Mouse (Mus musculus) heart, embryonic 10.5 days (tissue): ENCODE results near the gene Fbxo21. TPM values are rescaled to one million over a fixed set of nuclear protein-coding genes. Genes with fewer than 3 reads are reported as not detected.

ENCODE experiments used
- DNase-seq: peaks from one replicate; pipeline ENCODE4 v3.0.0-alpha.2; 2017; ENCODE audit warnings: low spot score
- H3K27ac ChIP-seq: fragments of 300-500 bp; sonication (generic); 2 replicates; pipeline ENCODE4 v1.5.1; 2016; ENCODE audit warnings: mild to moderate bottlenecking
- H3K27me3 ChIP-seq: fragments of 300-500 bp; sonication (generic); 2 replicates; pipeline ENCODE4 v1.6.1; 2016; ENCODE audit warnings: mild to moderate bottlenecking; ENCODE audit not compliant: poor library complexity, insufficient read depth, severe bottlenecking
- H3K36me3 ChIP-seq: fragments of 300-500 bp; sonication (generic); 2 replicates; pipeline ENCODE4 v1.6.1; 2016; ENCODE audit warnings: mild to moderate bottlenecking, moderate library complexity
- H3K4me1 ChIP-seq: fragments of 300-500 bp; sonication (generic); 2 replicates; pipeline ENCODE4 v1.6.1; 2016; ENCODE audit warnings: mild to moderate bottlenecking
- H3K4me3 ChIP-seq: fragments of 300-500 bp; sonication (generic); 2 replicates; pipeline ENCODE4 v1.5.1; 2016; ENCODE audit warnings: mild to moderate bottlenecking, moderate library complexity
- H3K9me3 ChIP-seq: fragments of 300-500 bp; sonication (generic); 2 replicates; pipeline ENCODE4 v1.6.1; 2016; ENCODE audit warnings: mild to moderate bottlenecking, moderate library complexity
- WGBS: fragments of 180-500 bp; shearing (Covaris S2); methylation state at CpG from one replicate; pipeline ENCODE4 v1.1.7; 2016; 5-methylcytosine and 5-hydroxymethylcytosine counted together
- polyA plus RNA-seq: library from polyadenylated mRNA; unstranded; fragments of >200 nt; fragmentation: Nextera tagmentation; extraction: Ambion mirVana; gene quantifications from 2 replicates; pipeline ENCODE4 v1.2.1, GENCODE M21; 2016

Fbxo21 gene
- polyA plus RNA-seq, 1 experiment from 2014 or later: 73.5 TPM

DNA sequence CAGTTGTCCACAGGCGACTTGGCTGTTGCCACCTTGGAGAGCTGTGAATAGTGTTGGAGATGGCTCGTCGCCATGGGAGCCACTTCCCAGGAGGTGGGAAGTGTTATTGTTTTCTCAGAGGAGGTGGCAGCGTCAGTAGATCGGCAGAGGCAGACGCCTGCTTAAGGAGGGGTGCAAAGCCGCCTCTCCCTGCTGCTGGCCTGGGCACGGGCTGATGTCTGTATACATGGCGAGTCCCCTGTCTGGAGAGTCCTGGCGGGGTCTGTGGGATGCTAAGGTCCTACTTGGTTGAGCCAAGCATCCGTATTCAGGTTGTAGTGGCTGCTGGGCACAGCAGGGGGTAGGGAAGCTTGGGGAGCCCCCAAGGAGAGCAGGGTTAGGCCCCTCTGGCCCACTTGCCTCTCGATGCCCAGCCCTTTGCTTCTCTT lies 62.7 kb downstream of the Fbxo21 start:
- 29% methylated on average over 12 of the region's 12 CpGs for WGBS
- H3K27me3 ChIP-seq: peaks cover 11% of the 10 kb centered on the region
- no peaks in the 10 kb centered on the region for H3K36me3 ChIP-seq
- no peak overlapping the region for H3K4me3 ChIP-seq
- peaks cover 21% of the 10 kb centered on the region for H3K4me1 ChIP-seq
- H3K9me3 ChIP-seq: no peaks in the 10 kb centered on the region
- H3K27ac ChIP-seq: 0 out of 2 replicates have a peak overlapping the region, but pooled peaks have one; percentile 2
- no peak for DNase-seq

DNA sequence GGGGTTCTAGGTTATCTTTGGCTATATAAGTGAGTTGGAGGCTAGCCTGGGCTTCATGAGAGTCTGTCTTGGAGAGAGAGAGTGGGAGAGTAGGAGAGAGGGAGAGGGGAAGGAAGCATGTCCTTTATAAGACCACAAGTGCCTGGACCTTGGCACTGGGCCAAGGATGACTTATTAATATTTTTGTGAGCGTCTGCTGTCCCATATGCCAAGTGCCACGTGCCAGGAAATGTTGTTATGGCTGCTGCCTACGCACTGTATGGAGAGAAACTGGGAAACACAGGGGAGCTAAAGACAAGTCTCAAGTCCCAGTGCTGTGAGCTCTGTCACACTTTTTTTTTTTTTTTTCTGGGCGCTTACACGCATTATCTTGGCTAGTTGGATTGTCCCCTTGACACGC lies 66.1 kb downstream of the Fbxo21 start:
- no peak for DNase-seq
- Histone ChIP-seq H3K27me3 (peaks cover 10% of the 10 kb centered on the region), H3K36me3 (no peaks in the 10 kb centered on the region), H3K4me1 (peaks cover 11% of the 10 kb centered on the region), H3K27ac (no peak overlapping the region), H3K9me3 (no peaks in the 10 kb centered on the region), H3K4me3 (no peak overlapping the region)
- WGBS: 87% methylated on average over 6 of the region's 6 CpGs

DNA sequence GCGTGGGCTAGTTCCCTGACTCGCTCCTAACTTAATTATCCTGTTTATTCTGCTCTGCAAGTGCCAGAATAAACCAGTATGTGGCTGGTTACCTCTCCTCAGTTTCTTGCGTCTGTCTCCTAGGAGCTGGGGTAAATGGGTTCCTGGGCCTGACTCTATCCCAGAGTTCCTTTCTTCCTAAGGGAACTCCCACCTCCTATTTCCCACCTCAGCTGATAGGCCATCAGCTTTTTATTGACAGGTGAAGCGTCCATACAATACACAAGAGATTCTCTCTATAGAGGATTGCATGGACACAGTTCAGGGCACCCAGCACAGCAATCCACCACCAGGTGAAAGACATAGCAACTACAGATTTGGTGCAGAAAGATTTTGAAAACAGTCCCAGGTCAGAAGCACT lies 67.2 kb downstream of the Fbxo21 start:
- DNase-seq: no peak
- Histone ChIP-seq H3K36me3 (no peaks in the 10 kb centered on the region), H3K27ac (no peak overlapping the region), H3K27me3 (peaks cover 10% of the 10 kb centered on the region), H3K4me3 (no peak overlapping the region), H3K4me1 (peaks cover 5% of the 10 kb centered on the region; the same call in 1 of the 2 replicates), H3K9me3 (no peaks in the 10 kb centered on the region)
- 86% methylated on average over 4 of the region's 4 CpGs for WGBS

DNA sequence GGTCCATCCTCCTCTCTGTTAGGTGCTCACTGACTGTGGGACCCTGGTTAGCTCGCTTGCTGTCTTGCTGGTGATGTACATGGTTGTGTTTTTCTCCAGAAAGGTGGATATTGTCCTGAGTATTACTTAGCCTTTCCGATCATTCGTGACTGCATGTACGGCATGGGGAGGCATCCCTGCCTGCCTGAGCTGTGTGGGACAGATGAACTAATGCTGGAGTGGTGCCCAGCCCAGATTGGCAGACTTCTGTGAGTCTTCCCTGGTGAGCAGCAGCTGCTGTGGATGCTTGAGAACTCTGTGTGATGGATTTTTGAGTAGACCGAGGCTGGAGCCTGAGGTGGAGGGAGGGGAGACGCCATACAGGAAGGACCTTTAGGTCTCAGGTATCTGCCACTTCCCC lies 68.4 kb downstream of the Fbxo21 start:
- DNase-seq: no peak
- Histone ChIP-seq H3K4me1 (peaks cover 7% of the 10 kb centered on the region), H3K36me3 (no peaks in the 10 kb centered on the region), H3K27ac (no peak overlapping the region), H3K27me3 (peaks cover 3% of the 10 kb centered on the region; the same call in 1 of the 2 replicates), H3K9me3 (no peaks in the 10 kb centered on the region), H3K4me3 (no peak overlapping the region)
- 84% methylated on average over 6 of the region's 6 CpGs for WGBS

DNA sequence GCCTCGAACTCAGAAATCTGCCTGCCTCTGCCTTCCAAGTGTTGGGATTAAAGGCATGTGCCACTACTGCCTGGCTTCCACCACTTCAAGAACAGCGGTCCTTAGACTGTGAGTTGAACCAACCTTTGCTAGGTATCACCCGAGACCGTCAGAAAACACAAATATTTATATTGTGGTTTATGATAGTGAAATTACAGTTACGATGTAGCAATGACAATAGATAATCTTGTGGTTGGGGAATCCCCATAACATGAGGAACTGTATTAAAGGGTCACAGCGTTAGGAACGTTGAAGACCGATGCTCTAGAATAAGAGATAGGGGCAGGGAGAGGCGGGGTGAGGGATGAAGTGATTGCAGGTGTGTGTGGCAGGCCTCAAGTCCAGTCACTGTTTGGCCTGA lies 68.9 kb downstream of the Fbxo21 start:
- peaks cover 12% of the 10 kb centered on the region for H3K4me1 ChIP-seq
- H3K27ac ChIP-seq: no peak overlapping the region
- no peaks in the 10 kb centered on the region for H3K9me3 ChIP-seq
- no peaks in the 10 kb centered on the region for H3K36me3 ChIP-seq
- WGBS: 91% methylated on average over 9 of the region's 9 CpGs
- H3K4me3 ChIP-seq: no peak overlapping the region
- no peak for DNase-seq
- peaks cover 3% of the 10 kb centered on the region; the same call in 1 of the 2 replicates for H3K27me3 ChIP-seq

DNA sequence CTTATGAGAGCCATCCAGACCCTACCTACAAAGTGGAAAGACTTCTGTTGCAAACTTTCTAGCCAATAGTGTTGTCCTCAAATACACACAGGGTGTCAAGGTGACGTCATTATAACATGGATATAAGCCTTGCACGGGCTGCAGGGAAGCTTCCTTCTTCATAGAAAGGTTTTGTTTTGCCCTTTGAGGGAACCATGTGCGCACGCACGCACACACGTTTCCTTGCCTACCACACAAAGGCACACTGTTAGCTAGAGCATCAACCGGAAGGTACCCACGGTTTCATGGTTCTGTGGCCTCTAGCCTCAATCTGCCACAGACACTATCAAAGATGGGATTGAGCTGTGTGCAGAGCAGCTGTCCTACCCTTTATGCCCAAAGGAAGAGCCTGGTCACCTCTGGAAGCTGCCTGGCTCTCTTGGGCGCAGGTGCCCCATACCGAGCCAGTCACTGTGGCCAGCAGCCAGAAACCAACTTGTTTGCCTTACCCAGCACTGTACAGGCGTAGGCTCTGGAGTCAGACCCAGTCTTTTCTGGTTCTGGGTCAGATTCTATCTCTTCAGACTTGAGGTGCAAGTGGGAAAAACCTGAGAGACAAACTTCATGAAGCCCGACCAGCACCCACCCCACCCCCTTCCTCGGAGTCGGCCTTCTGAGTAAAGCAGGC lies 70.7 kb downstream of the Fbxo21 start:
- peaks cover 16% of the 10 kb centered on the region for H3K4me1 ChIP-seq
- 85% methylated on average over 14 of the region's 14 CpGs for WGBS
- H3K27ac ChIP-seq: no peak overlapping the region
- no peaks in the 10 kb centered on the region for H3K9me3 ChIP-seq
- no peaks in the 10 kb centered on the region for H3K36me3 ChIP-seq
- H3K27me3 ChIP-seq: peaks cover 3% of the 10 kb centered on the region; the same call in 1 of the 2 replicates
- no peak overlapping the region for H3K4me3 ChIP-seq
- DNase-seq: no peak

DNA sequence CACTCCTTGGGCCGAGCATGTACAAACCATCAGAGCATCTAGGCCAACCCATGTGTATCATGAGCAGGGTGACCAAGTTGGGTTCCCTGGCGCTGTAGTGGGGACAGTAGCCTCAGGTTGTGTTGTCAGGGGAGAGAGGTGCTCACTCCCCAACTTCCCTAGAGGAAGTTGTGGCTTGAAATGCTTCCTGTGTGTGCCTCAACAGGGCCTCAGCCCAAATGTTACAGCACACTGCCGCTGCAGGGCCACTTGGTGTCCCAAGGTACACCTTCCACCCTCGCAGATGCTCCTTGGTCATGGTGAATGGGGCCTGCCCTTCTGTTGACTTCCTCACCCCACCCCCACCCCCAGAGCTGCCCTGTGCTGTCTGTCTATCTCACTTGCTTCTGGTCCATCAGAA lies 71.9 kb downstream of the Fbxo21 start:
- H3K4me3 ChIP-seq: no peak overlapping the region
- WGBS: 71% methylated on average over 4 of the region's 4 CpGs
- H3K27me3 ChIP-seq: peaks cover 3% of the 10 kb centered on the region; the same call in 1 of the 2 replicates
- peaks cover 16% of the 10 kb centered on the region for H3K4me1 ChIP-seq
- no peaks in the 10 kb centered on the region for H3K36me3 ChIP-seq
- H3K27ac ChIP-seq: no peak overlapping the region
- no peak for DNase-seq
- H3K9me3 ChIP-seq: no peaks in the 10 kb centered on the region

DNA sequence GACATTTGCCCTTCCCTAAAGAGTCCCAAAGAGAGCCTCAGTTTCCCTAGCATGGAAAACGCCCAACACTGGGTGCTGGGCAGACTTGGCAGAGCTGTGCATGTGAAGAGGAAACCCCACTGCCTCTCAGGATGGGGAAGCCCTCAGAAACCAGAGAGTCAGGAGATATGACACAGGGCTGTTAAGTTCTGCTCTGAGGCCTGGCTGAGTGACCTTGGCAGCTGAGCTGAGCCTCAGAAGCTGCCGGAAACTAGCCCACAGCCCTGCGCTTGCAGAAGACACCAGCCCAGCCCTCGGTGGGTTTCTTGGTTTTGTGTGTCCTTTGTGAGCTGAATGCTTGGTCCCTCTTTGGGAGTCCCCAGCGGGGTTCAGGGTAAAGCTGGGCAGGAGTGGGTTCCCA lies 72.4 kb downstream of the Fbxo21 start:
- Histone ChIP-seq H3K4me1 (peaks cover 16% of the 10 kb centered on the region), H3K27ac (no peak overlapping the region), H3K27me3 (peaks cover 3% of the 10 kb centered on the region; the same call in 1 of the 2 replicates), H3K4me3 (no peak overlapping the region), H3K36me3 (no peaks in the 10 kb centered on the region), H3K9me3 (no peaks in the 10 kb centered on the region)
- 76% methylated on average over 5 of the region's 5 CpGs for WGBS
- DNase-seq: no peak

DNA sequence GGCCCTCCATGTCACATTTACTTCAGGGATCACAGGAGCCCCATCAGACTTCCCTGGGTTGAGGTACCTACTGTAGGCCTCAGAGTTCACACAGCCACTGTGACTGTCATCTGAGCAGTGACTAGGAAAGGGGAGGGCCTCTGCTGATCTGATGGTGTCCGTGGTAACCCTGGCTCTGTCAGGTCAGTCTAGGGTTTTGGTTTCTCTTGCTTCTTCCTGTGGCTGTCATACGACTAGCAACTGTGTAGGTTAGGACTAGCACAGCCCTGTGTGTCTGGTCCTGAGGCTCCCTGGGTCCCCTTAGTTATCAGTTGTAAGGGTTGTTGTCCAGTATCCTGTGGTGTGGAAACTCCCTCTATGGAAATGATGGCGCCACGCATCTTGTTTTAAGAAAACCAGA lies 74.2 kb downstream of the Fbxo21 start:
- DNase-seq: no peak
- peaks cover 3% of the 10 kb centered on the region; the same call in 1 of the 2 replicates for H3K27me3 ChIP-seq
- H3K36me3 ChIP-seq: no peaks in the 10 kb centered on the region
- H3K27ac ChIP-seq: peak overlapping the region; percentile 30; the same call in 1 of the 2 replicates
- H3K4me1 ChIP-seq: peaks cover 25% of the 10 kb centered on the region
- no peak overlapping the region for H3K4me3 ChIP-seq
- no peaks in the 10 kb centered on the region for H3K9me3 ChIP-seq
- WGBS: 66% methylated on average over 4 of the region's 4 CpGs

DNA sequence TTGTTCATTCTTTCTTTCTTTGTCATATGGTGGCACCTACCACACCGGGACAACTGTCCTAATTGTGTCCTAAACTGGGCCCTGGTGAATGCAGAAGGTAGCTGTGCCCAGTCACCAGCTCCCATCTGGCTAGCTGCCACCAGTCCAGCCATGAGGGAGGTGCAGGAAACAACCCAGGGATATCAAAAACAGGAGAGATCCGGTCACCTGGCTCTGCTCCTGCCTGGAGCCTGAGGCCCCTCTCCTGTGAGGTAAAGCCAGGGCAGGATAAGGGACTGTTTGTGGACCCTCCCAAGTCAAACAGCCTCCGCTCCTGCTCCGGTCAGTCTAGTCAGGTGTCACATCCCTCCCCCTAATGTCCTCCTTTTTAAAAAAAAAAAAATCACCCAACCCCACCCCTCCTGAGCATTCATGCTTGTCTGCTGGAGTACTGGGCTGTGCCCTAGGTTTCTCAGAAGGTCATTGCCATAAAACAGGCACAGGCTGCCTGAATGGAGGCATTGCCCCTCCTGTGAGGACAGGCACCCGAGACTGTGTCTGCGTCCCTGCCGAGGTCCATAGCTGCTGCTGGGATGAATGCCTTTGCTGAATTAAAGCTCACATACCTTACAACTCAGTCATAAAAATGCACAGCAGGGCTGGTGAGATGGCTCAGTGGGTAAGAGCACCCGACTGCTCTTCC lies 75.6 kb downstream of the Fbxo21 start:
- no peaks in the 10 kb centered on the region for H3K9me3 ChIP-seq
- H3K27me3 ChIP-seq: peaks cover 2% of the 10 kb centered on the region; the same call in 1 of the 2 replicates
- no peak overlapping the region for H3K27ac ChIP-seq
- no peak overlapping the region for H3K4me3 ChIP-seq
- DNase-seq: no peak
- H3K4me1 ChIP-seq: peaks cover 39% of the 10 kb centered on the region
- H3K36me3 ChIP-seq: no peaks in the 10 kb centered on the region
- 84% methylated on average over 8 of the region's 8 CpGs for WGBS

DNA sequence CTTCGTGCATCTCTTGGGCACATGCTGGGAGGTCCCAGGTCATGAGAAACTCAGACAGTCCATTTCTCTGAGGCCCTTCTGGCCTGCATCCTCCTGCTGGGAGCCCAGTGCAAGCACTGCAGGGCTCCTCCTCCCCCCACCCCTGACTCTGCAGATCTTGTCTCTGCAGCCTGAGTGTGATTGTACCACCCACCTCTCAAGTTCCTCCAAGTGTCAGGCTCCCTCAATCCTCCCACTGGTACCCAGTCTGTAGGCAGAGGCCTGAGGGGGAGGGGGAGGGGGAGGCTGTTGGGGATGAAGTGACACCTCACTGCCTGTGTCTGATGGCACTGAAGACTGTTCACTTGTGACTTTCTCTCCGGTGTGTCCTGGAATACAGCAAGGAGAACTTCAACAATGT lies 76.7 kb downstream of the Fbxo21 start:
- Histone ChIP-seq H3K27ac (no peak overlapping the region), H3K27me3 (no peaks in the 10 kb centered on the region), H3K4me1 (peaks cover 50% of the 10 kb centered on the region), H3K4me3 (no peak overlapping the region), H3K9me3 (no peaks in the 10 kb centered on the region), H3K36me3 (no peaks in the 10 kb centered on the region)
- 89% methylated on average over 2 of the region's 2 CpGs for WGBS
- no peak for DNase-seq

DNA sequence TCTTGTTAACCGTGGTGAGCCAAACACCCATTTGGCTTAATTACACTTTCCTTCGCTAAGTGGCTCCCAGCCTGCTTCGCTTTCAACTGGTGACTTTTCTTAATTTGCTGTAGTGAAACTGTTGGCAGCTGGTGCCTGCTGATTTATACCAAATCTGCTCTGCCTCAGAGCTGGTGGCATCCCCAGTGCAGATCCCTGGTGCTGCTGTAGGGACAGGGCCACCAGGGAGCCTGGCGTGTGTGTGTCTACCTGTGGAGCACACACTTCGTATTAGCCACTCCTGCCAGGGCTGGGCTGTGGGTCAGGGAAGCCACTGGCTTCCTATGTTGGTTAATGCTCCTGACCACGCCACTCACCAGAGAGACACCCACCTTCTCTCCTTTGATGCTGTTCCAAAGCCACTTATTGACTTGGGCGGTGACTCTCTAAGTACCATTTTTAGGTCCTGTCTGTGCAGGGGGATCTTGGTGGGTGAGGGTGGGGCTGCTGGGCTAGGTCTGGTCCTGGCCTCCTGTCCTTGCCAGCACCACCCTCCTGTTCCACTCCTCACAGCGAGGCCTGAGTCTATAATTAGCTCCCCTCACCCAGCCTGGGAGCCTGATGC lies 81.1 kb downstream of the Fbxo21 start:
- DNase-seq: no peak
- Histone ChIP-seq H3K4me3 (no peak overlapping the region), H3K27ac (peak overlapping the region; percentile 82), H3K27me3 (no peaks in the 10 kb centered on the region), H3K4me1 (peaks cover 53% of the 10 kb centered on the region), H3K36me3 (peaks cover 6% of the 10 kb centered on the region; the same call in 1 of the 2 replicates), H3K9me3 (no peaks in the 10 kb centered on the region)
- 42% methylated on average over 8 of the region's 8 CpGs for WGBS

DNA sequence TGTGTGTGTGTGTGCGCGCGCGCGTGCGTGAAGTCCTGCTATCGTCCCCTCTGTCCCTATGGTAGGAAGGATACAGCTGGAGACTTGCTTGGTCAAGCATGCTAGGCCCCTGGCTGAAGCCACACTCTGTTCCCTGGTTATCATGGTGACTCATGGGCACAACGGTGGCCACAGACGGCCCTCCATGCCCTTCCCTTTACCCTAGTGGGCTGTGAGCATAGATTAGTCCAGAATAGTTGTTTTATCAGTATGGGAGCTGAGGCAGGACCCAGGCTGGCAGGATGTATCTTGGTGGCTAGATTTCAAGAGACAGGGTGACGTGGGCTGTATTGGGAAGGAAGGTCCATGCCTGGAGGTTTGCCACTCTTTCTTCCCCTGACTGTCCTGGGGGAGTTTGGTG lies 82.3 kb downstream of the Fbxo21 start:
- no peak for DNase-seq
- H3K4me3 ChIP-seq: no peak overlapping the region
- H3K27ac ChIP-seq: peak overlapping the region; percentile 82
- H3K4me1 ChIP-seq: peaks cover 57% of the 10 kb centered on the region
- no peaks in the 10 kb centered on the region for H3K27me3 ChIP-seq
- WGBS: 76% methylated on average over 10 of the region's 10 CpGs
- H3K36me3 ChIP-seq: peaks cover 10% of the 10 kb centered on the region; the same call in 1 of the 2 replicates
- no peaks in the 10 kb centered on the region for H3K9me3 ChIP-seq
